Mouse (Mus musculus): ENCODE results near the gene Zmynd11.
A peak's percentile ranks its signal among the peaks of the same experiment; 100 is the strongest.
"Not testable (repeated sequence)": the region's sequence is repeated elsewhere in the genome, so short reads cannot be mapped to it uniquely, and the experiment has no call there.

The Zmynd11 gene

DNA sequence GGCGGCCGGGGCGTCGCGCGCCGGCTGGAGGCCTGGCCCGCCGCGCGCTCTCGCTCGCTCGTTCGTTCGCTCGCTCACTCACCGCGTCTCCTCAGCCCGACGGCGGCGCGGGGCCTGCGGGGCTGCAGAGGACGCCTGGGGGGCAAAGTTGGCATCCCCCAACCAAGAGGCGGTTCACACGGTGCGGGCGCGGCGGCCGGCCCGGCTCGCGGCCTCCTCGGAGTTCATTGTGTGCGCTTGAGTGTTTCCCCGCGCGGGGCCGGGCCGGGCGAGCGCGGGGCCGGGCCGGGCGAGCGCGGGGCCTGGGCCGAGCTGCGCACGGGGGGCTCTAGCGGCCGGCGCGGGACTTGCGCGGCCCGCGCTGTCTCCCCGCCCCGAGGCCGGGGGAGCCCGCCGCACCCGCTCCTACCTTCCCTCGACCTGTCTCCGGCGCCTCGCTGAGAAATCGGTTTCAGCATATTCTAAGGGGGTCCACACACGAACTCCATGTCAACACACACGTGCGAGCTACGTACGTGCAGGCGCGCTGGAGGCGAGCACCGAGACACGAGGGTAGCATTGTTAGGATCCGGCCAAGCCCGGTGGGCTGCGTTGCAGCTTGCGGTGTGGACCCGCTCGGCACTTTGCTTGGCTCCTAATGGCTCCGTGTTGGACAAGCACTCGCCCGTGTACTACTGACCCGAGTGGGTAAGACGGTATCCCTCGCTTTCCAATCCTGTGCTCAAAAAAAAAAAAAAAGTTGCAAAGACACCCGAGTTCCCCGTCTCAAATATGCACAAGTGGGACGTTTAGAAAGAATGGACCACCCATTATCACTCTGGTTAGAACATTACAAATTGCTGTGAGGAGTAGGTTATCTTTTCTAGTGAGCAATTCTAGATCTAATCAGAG, at the start of gene Zmynd11:
Gene Zmynd11 (minus strand): TSS at position 685 of the 891 bp plus-strand sequence.
- DNase-seq (ENCODE audit: low spot score in 2 of 2): peak; percentile 32 to 59

DNA sequence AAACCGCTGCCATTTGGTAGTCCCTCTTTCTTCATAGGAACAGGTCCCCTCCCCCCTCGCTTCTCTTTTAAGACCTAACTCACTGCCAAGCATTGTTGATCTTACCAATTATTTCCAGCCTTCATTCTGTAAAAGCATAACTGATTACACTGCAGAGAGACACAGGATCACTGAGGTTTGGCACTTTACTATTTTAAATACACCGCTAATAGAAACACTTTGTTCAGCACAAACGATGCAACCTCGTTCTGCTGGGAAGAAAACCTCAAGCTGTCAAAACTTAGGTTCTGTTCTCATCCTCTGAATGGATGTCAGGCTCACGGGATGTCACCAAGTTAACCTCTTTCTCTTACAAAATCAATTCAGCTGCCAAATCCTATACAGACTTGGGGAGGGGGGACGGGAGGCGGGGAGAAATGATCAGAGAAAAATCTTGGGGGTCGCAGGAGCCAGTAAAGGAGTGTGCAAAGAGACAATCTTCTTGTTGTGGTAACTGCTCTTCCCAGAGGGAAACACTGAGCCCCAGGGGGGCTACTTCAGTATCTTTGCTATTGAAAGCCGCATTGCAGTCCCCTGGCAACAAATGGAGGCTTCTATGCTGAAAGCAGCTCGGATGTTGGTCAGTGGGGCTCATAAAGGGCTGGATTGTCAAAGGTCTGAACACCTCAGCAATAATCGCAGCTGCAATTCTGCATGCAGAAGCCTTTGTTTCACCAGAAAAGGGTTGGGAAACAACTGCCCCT, 30.9 kb upstream of the Zmynd11 start:
- DNase-seq (ENCODE audit: low spot score in 2 of 2): peak in 1 of 2 experiments; percentile 25

- DNase-seq (ENCODE audit: low spot score in 2 of 2): no peak
Observed at GRCm38 (mm10) chr13:9786050-9786449, 20.9 kb upstream of the Zmynd11 start.

- no peak for DNase-seq (ENCODE audit: low spot score in 2 of 2)
Observed at GRCm38 (mm10) chr13:9783717-9784116, 18.6 kb upstream of the Zmynd11 start.

GRCm38 (mm10) chr13:9775901-9776300, 10.8 kb upstream of the Zmynd11 start:
- DNase-seq (ENCODE audit: low spot score in 2 of 2): no peak

DNA sequence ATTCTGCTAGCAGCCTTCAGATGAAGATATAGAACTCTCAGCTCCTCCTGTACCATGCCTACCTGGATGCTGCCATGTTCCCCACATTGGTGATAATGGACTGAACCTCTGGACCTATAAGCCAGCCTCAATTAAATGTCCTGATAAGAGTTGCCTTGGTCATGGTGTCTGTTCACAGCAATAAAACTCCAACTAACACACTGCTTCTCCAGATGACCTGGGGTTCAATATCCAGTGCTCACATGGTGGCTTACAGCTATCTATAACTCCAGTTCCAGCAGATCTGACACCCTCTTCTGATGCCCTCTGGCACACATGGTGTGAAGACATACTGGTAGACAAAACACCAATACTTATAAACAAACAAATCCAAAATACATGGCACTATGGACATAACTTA, 8.9 kb upstream of the Zmynd11 start:
- no peak for DNase-seq (ENCODE audit: low spot score in 2 of 2)

- no peak for DNase-seq (ENCODE audit: low spot score in 2 of 2)
Observed at GRCm38 (mm10) chr13:9767279-9767678, 2.1 kb upstream of the Zmynd11 start.

DNA sequence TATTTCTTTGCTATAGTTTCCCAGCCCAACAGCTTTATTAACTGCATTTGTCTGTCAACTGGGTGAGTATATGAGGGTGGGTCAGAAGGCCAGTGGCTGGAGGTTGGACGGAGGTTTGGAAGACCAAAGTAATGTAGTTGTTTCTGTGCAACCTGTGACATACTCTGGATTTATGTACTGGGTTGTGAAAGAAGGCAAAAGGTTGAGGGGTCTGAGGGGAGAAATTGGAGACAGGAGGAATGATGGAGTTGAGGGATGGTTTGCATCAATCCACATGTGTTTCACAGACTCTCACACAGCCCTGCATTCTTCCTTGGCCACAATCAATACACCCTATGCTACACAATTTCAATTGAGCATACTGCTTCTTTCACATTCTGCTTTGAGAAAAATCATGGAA, 1.4 kb upstream of the Zmynd11 start:
- DNase-seq (ENCODE audit: low spot score in 2 of 2): no peak

GRCm38 (mm10) chr13:9765537-9765851, 364 bp upstream of the Zmynd11 start:
- DNase-seq (ENCODE audit: low spot score in 2 of 2): no peak

DNA sequence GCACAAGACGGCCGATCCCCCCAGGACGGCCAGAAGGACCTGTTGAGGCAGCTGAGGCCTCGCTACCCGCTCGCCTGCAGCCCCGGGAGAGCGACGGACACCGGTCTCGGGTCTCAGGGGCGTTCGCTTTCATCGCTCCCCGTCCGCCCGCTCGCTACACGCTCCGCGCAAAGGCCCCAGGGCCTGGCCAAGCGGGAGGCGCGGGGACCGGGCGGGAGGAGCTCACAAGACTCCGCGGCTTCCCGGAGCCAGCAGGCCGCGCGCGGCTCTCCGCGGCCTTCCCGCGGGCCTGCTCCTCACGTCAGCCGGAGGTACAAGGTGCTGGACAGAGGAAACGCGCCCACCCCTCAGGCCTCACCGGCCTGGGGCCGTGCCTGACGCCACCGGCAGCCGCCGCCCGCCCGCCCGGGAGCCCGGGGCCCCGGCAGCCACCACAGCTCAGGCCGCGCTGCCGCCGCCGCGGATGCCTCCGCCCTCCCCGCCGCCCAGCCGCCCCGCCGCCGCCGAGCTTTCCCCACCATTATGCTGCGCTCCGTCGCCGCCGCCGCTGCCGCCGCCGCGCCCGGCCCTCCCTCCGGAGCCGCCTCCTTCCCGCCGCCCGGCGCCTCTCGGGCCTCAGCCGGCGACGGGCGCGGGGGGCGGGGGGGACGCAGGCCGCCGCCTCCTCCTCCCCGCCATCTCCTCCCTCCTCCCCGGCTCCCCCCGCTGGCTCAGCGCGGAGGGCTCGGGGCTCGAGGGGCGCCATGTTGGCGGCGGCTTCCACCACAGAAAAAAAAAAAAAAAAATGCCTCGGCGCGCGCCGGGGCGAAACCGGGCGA, 1.1 kb downstream of the Zmynd11 start:
- peak; percentile 35 to 63 for DNase-seq (ENCODE audit: low spot score in 2 of 2)

GRCm38 (mm10) chr13:9763100-9763827, 1.9 kb downstream of the Zmynd11 start:
- DNase-seq (ENCODE audit: low spot score in 2 of 2): no peak

DNA sequence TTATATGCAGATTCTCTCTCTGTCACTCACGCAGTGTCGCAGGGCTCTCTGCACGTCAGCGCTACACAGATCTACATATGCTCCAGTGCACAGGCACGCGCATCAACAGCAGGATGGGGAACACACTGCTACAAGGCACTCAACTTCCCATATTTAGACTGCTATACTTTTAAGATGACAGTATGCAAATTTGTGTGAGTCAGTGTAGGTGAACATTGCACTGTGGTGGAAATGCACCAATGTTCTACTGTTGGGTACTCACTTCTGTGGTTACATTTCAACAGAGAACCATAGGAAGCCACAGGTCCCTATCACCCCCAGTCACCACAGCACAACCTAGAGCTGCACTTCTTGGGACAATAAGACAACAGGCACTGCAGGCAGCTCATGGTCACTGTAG, 5.1 kb downstream of the Zmynd11 start:
- no peak for DNase-seq (ENCODE audit: low spot score in 2 of 2)

- DNase-seq (ENCODE audit: low spot score in 2 of 2): no peak
Observed at GRCm38 (mm10) chr13:9757842-9758491, 7.2 kb downstream of the Zmynd11 start.

DNA sequence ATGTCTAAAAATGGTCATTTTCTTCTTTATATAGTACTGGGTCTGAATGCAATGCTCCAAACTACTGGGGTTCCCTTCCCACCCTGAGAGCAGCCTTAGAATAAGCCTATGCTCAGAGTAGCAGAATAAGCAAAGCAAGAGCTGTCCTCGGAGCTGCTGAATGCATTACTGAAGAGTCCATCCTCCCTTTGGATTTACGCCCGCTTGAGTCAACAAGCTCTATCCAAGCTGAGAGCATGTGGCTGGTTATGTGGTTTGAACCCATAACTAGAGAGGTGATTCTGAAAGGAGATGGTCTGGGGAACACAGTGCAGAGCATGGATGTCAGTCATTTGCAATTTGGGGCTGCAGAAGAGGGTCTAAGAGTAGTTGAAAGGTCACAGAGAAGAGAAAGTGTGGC, 11.4 kb downstream of the Zmynd11 start:
- no peak for DNase-seq (ENCODE audit: low spot score in 2 of 2)

GRCm38 (mm10) chr13:9750320-9750719, 14.8 kb downstream of the Zmynd11 start:
- DNase-seq (ENCODE audit: low spot score in 2 of 2): no peak

DNA sequence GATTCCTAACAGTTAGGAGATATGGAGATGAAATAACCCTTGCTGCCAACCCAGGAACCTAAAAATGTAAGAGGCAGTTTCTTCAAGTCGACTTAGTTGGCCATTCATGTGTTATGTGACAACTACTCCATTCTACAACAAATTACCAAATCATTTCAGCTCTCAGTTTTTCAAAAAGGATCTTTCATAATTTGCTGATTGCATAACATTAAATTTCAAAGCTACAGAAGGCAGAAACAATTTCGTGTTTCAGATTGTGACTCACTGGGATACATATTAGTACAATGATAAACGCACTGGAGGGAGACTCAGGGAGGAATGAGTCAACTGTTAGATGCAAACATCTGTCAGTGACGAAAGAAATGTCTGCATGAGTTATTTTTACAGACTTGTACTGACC, 15.3 kb downstream of the Zmynd11 start:
- DNase-seq (ENCODE audit: low spot score in 2 of 2): no peak

DNA sequence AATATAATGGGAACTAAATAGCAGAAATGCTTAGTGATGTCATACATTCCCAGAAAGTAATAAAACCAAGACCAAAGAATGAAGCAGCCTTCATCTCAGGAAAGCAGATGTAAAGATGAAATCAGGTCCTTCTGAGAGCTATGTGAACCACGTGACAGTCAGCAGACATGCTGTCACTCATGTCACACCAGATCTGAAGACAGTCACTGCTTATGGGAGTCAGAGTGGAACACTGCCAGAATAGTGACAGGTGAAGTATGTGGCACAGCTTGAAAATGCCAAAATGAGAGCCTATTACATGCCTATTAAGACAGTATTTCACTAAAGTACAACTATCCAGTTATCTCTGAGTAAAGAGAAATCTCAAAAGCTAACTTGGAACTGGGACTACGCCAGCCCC, 26.9 kb downstream of the Zmynd11 start:
- no peak for DNase-seq (ENCODE audit: low spot score in 2 of 2)

GRCm38 (mm10) chr13:9737024-9737423, 28.1 kb downstream of the Zmynd11 start:
- no peak for DNase-seq (ENCODE audit: low spot score in 2 of 2)

- DNase-seq (ENCODE audit: low spot score in 2 of 2): not testable (repeated sequence)
Observed at GRCm38 (mm10) chr13:9732262-9732661, 32.9 kb downstream of the Zmynd11 start.

DNA sequence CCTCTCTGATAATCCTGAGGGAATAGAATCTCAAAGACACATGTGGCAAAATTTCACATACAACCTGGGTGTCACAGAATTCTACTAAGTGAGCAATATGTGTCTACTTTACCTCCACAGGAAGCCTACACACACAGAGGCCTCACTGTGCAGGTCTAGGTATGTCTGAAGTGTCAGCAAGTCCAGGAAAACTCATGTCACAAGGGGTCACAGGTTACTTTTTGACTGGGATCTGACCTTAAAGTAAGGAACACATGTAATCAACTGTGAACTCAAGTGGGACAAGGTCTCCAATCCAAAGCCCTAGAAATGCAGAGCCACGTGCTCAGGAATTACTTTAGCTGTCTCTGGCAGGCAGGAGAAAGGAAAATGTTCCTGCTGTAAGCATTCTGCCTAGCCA, 36.1 kb downstream of the Zmynd11 start:
- no peak for DNase-seq (ENCODE audit: low spot score in 2 of 2)

- no peak for DNase-seq (ENCODE audit: low spot score in 2 of 2)
Observed at GRCm38 (mm10) chr13:9715224-9715623, 49.9 kb downstream of the Zmynd11 start.

Data from cerebellum, postnatal 4 days (tissue).